Mouse (Mus musculus) CH12.LX (cell line): ENCODE data around the gene Ephx1. TPM values are rescaled to one million over a fixed set of nuclear protein-coding genes. Genes with fewer than 3 reads are reported as not detected.

Experiments used
- DNase-seq: peaks from one replicate; pipeline ENCODE4 v3.0.0-alpha.2; 2013; ENCODE audit errors: extremely low read depth
- H3K27ac ChIP-seq: 2 replicates; pipeline ENCODE4 v1.5.1; 2012; ENCODE audit warnings: low read depth, mild to moderate bottlenecking, control low read depth, moderate library complexity; ENCODE audit not compliant: insufficient read depth
- H3K27me3 ChIP-seq: replicated peaks from 2 replicates; pipeline ENCODE3; 2012; ENCODE audit warnings: inconsistent platforms
- H3K36me3 ChIP-seq, 2 experiments: replicated peaks in 1 of 2; 2 replicates each; pipeline versions ENCODE3 to v1.6.1; 2012; ENCODE audit warnings: inconsistent platforms in 1 of 2, low read length in 1 of 2, mild to moderate bottlenecking in 1 of 2, mixed read lengths in 1 of 2, moderate library complexity in 1 of 2; ENCODE audit not compliant: control insufficient read depth in 1 of 2, insufficient read depth in 1 of 2
- H3K4me1 ChIP-seq, 2 experiments: 2 replicates each; pipeline ENCODE4 v1.6.1; 2012; ENCODE audit warnings: inconsistent platforms in 1 of 2, moderate library complexity in 1 of 2; ENCODE audit not compliant: insufficient read depth in 2 of 2, control insufficient read depth in 1 of 2
- H3K4me2 ChIP-seq: 2 replicates; pipeline ENCODE4 v1.6.1; 2012; ENCODE audit warnings: low read depth, mild to moderate bottlenecking, control low read depth; ENCODE audit not compliant: poor library complexity, insufficient read depth, severe bottlenecking
- H3K4me3 ChIP-seq, 3 experiments: fragments of 150-350 bp in 1 of 3; sonication (generic) in 1 of 3; replicated peaks in 1 of 3; 2 replicates each; pipeline versions ENCODE3 to v1.5.1; 2011 to 2012; ENCODE audit warnings: low read depth in 2 of 3, low read length in 2 of 3, mild to moderate bottlenecking in 2 of 3, moderate library complexity in 2 of 3, control low read depth in 1 of 3, improper control_type of control experiment in 1 of 3, inconsistent platforms in 1 of 3, mixed read lengths in 1 of 3; ENCODE audit not compliant: poor library complexity in 1 of 3
- H3K79me2 ChIP-seq: replicated peaks from 2 replicates; pipeline ENCODE4 v1.6.1; 2012; ENCODE audit warnings: mild to moderate bottlenecking, moderate library complexity; ENCODE audit not compliant: control insufficient read depth, poor library complexity, insufficient read depth, severe bottlenecking; ENCODE audit errors: extremely low read depth
- H3K9ac ChIP-seq: 2 replicates; pipeline ENCODE4 v1.6.1; 2012; ENCODE audit warnings: low read depth, mild to moderate bottlenecking, control low read depth, moderate library complexity; ENCODE audit not compliant: insufficient read depth
- H3K9me3 ChIP-seq: replicated peaks from 2 replicates; pipeline ENCODE3; 2012; ENCODE audit warnings: low read length, inconsistent platforms, mixed read lengths
- BHLHE40 ChIP-seq: IDR thresholded peaks from 2 replicates; pipeline ENCODE4 v1.6.1; 2011; ENCODE audit warnings: mild to moderate bottlenecking, low read depth, low read length, improper control_type of control experiment
- CHD1 ChIP-seq: IDR thresholded peaks from 2 replicates; pipeline ENCODE4 v1.6.1; 2012; ENCODE audit warnings: low read depth, low read length, improper control_type of control experiment, inconsistent platforms
- CHD2 ChIP-seq: IDR thresholded peaks from 2 replicates; pipeline ENCODE4 v1.6.1; 2011; ENCODE audit warnings: low read length, improper control_type of control experiment
- CTCF ChIP-seq, 2 experiments: IDR thresholded peaks in 1 of 2; conservative IDR thresholded peaks in 1 of 2; 2 replicates each; pipeline ENCODE4 v1.5.1; 2011 to 2012; ENCODE audit warnings: low read depth in 2 of 2, low read length in 2 of 2, improper control_type of control experiment in 1 of 2, inconsistent platforms in 1 of 2, mild to moderate bottlenecking in 1 of 2, moderate library complexity in 1 of 2
- E2F4 ChIP-seq: IDR thresholded peaks from 2 replicates; pipeline ENCODE4 v1.6.1; 2011; ENCODE audit warnings: low read depth, low read length, improper control_type of control experiment; ENCODE audit not compliant: insufficient replicate concordance
- ELF1 ChIP-seq: IDR thresholded peaks from 2 replicates; pipeline ENCODE4 v1.6.1; 2014; ENCODE audit warnings: low read depth, mild to moderate bottlenecking, inconsistent platforms, low read length, improper control_type of control experiment
- EP300 ChIP-seq: IDR thresholded peaks from 2 replicates; pipeline ENCODE4 v1.6.1; 2011; ENCODE audit warnings: low read length, improper control_type of control experiment
- ETS1 ChIP-seq: conservative IDR thresholded peaks from 2 replicates; pipeline ENCODE4 v1.6.1; 2012; ENCODE audit warnings: low read depth, mild to moderate bottlenecking, inconsistent platforms, low read length, improper control_type of control experiment, moderate library complexity
- GABPA ChIP-seq: IDR thresholded peaks from 2 replicates; pipeline ENCODE4 v1.6.1; 2012; ENCODE audit warnings: low read depth, low read length, improper control_type of control experiment, inconsistent platforms; ENCODE audit not compliant: insufficient replicate concordance
- HCFC1 ChIP-seq: IDR thresholded peaks from 2 replicates; pipeline ENCODE4 v1.6.1; 2012; ENCODE audit warnings: low read depth, mild to moderate bottlenecking, inconsistent platforms, low read length, improper control_type of control experiment
- JUN ChIP-seq: IDR thresholded peaks from 2 replicates; pipeline ENCODE4 v1.6.1; 2011; ENCODE audit warnings: low read depth, mild to moderate bottlenecking, low read length, improper control_type of control experiment, moderate library complexity; ENCODE audit not compliant: insufficient read depth
- JUND ChIP-seq: conservative IDR thresholded peaks from 2 replicates; pipeline ENCODE4 v1.6.1; 2011; ENCODE audit warnings: low read depth, low read length, improper control_type of control experiment
- KAT2A ChIP-seq: IDR thresholded peaks from 2 replicates; pipeline ENCODE4 v1.6.1; 2012; ENCODE audit warnings: low read length, improper control_type of control experiment, inconsistent platforms; ENCODE audit not compliant: insufficient replicate concordance
- MAFK ChIP-seq: IDR thresholded peaks from 2 replicates; pipeline ENCODE4 v1.6.1; 2011; ENCODE audit warnings: low read length, improper control_type of control experiment; ENCODE audit not compliant: insufficient replicate concordance
- MAX ChIP-seq: IDR thresholded peaks from 2 replicates; pipeline ENCODE4 v1.6.1; 2011; ENCODE audit warnings: low read length, improper control_type of control experiment
- MAZ ChIP-seq: IDR thresholded peaks from 2 replicates; pipeline ENCODE4 v1.6.1; 2012; ENCODE audit warnings: low read depth, mild to moderate bottlenecking, inconsistent platforms, low read length, improper control_type of control experiment, moderate library complexity
- MEF2A ChIP-seq: IDR thresholded peaks from 2 replicates; pipeline ENCODE4 v1.6.1; 2014; ENCODE audit warnings: low read depth, mild to moderate bottlenecking, inconsistent platforms, low read length, improper control_type of control experiment, borderline replicate concordance
- MXI1 ChIP-seq: IDR thresholded peaks from 2 replicates; pipeline ENCODE4 v1.6.1; 2011; ENCODE audit warnings: mild to moderate bottlenecking, low read depth, low read length, improper control_type of control experiment
- NRF1 ChIP-seq: IDR thresholded peaks from 2 replicates; pipeline ENCODE4 v1.6.1; 2014; ENCODE audit warnings: low read depth, mild to moderate bottlenecking, inconsistent platforms, low read length, improper control_type of control experiment, moderate library complexity
- PAX5 ChIP-seq: IDR thresholded peaks from 2 replicates; pipeline ENCODE4 v1.6.1; 2012; ENCODE audit warnings: low read length, inconsistent platforms, mixed read lengths
- POLR2A ChIP-seq: IDR thresholded peaks from 2 replicates; pipeline ENCODE4 v1.6.1; 2011; ENCODE audit warnings: low read depth, mild to moderate bottlenecking, improper control_type of control experiment, low read length
- POLR2AphosphoS2 ChIP-seq: IDR thresholded peaks from 2 replicates; pipeline ENCODE4 v1.6.1; 2011; ENCODE audit warnings: low read depth, low read length, improper control_type of control experiment
- SIN3A ChIP-seq: IDR thresholded peaks from 2 replicates; pipeline ENCODE4 v1.6.1; 2012; ENCODE audit warnings: low read length, improper control_type of control experiment, inconsistent platforms
- SMC3 ChIP-seq: IDR thresholded peaks from 2 replicates; pipeline ENCODE4 v1.6.1; 2011; ENCODE audit warnings: low read depth, low read length, improper control_type of control experiment
- TBP ChIP-seq: conservative IDR thresholded peaks from 2 replicates; pipeline ENCODE4 v1.6.1; 2011; ENCODE audit warnings: low read depth, low read length, improper control_type of control experiment
- TCF12 ChIP-seq: IDR thresholded peaks from 2 replicates; pipeline ENCODE4 v1.6.1; 2014; ENCODE audit warnings: low read depth, mild to moderate bottlenecking, inconsistent platforms, low read length, improper control_type of control experiment
- UBTF ChIP-seq: IDR thresholded peaks from 2 replicates; pipeline ENCODE4 v1.6.1; 2012; ENCODE audit warnings: low read depth, mild to moderate bottlenecking, inconsistent platforms, low read length, improper control_type of control experiment, moderate library complexity
- USF1 ChIP-seq: IDR thresholded peaks from 2 replicates; pipeline ENCODE4 v1.6.1; 2014; ENCODE audit warnings: low read depth, mild to moderate bottlenecking, inconsistent platforms, low read length, improper control_type of control experiment
- ZKSCAN1 ChIP-seq: IDR thresholded peaks from 2 replicates; pipeline ENCODE4 v1.6.1; 2012; ENCODE audit warnings: low read depth, inconsistent platforms, low read length, improper control_type of control experiment, borderline replicate concordance
- ZMIZ1 ChIP-seq: IDR thresholded peaks from 2 replicates; pipeline ENCODE4 v1.6.1; 2012; ENCODE audit warnings: low read depth, mild to moderate bottlenecking, inconsistent platforms, low read length, improper control_type of control experiment
- ZNF384 ChIP-seq: IDR thresholded peaks from 2 replicates; pipeline ENCODE4 v1.6.1; 2012; ENCODE audit warnings: low read depth, low read length, improper control_type of control experiment, inconsistent platforms
- dilution Hi-C: fragments of 300-500 bp; cut with MboI; formaldehyde crosslinking; loops from 2 replicates; pipeline ENCODE4 v1.14.3; 2020; ENCODE audit warnings: low sequenced_read_pairs; ENCODE audit not compliant: extremely low pct_unique_long_range_greater_than_20kb, extremely low pct_ligation_motif_present
- in situ Hi-C: fragments of 300-500 bp; cut with MboI; formaldehyde crosslinking; loops from 3 replicates; pipeline ENCODE4 v1.14.3; 2019; ENCODE audit warnings: low sequenced_read_pairs, low pct_ligation_motif_present, low pct_unique_long_range_greater_than_20kb, mixed read lengths
- polyA plus RNA-seq: library from polyadenylated mRNA; unstranded; fragments of >175 nt; gene quantifications from 2 replicates; pipeline ENCODE4 v1.2.1, GENCODE M21; 2012; ENCODE audit warnings: low read depth; ENCODE audit not compliant: insufficient read length
- total RNA-seq, 2 experiments: library from RNA; depleted of rRNA; stranded (reverse); fragments of 300-350 nt in 1 of 2; fragments of >200 nt in 1 of 2; gene quantifications; 2 replicates each; pipeline ENCODE4 v1.2.3; 2012 to 2014

The Ephx1 gene
- total and polyA plus RNA-seq, 3 experiments = 10.7 to 20.7 (median 12.0) TPM

DNA sequence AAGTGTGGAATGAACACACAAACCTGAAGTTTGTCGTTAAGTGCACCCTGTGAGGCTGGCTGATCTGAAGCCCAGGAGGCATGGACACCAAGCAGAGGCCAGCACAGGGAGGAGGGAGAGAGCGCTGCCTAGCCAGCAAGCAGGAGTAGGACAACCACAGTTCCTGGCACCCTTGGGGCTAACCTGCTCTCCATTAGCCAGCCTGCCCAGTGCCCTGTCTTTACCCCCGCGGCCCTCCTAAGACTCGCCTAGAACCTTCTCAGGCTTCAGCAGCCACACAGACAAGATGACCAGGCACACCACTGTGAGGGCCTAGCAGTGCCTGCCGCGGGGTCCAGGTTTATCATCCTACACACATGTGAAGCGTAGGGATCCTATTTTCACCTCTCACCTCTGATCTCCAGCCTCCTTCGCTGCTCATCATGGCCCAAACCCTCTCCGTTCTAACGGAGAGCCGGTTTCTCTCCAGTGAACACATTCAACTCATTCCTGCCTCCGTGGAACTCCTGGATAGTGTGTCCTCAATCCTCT, 2.7 kb downstream of the Ephx1 start:
- Histone ChIP-seq H3K4me2 (no peak overlapping the region), H3K4me3 (no peak overlapping the region), H3K27ac (no peak overlapping the region), H3K27me3 (peaks cover 26% of the 10 kb centered on the region), H3K79me2 (no peaks in the 10 kb centered on the region), H3K9me3 (peaks cover 3% of the 10 kb centered on the region), H3K4me1 (peaks cover 11 to 21% of the 10 kb centered on the region in 2 experiments), H3K36me3 (peaks cover 0 to 2% of the 10 kb centered on the region in 2 experiments), H3K9ac (no peak overlapping the region)
- TF ChIP-seq JUN = no peak
- TF ChIP-seq ETS1 = no peak
- no peak for TF ChIP-seq TBP
- no peak for TF ChIP-seq MEF2A
- TF ChIP-seq MAX = no peak
- no peak for TF ChIP-seq ZMIZ1
- TF ChIP-seq MAZ = no peak
- no peak for TF ChIP-seq E2F4
- TF ChIP-seq CTCF (conservative IDR thresholded peaks at IDR 0.05 in 1 of 2, IDR thresholded peaks at IDR 0.05 in 1 of 2; ENCODE audit: low read depth in 2 of 2, low read length in 2 of 2) = no peak
- TF ChIP-seq CHD2 = no peak
- no peak for TF ChIP-seq PAX5
- no peak for TF ChIP-seq ZNF384
- no peak for TF ChIP-seq EP300
- TF ChIP-seq GABPA = no peak
- TF ChIP-seq ZKSCAN1 = no peak
- in situ Hi-C loops (loop anchor here (25.0 kb wide), 1 partner anchor 519 kb away; no protein-coding TSS in a partner anchor), dilution Hi-C loops (no loop called here)
- DNase-seq = no peak

DNA sequence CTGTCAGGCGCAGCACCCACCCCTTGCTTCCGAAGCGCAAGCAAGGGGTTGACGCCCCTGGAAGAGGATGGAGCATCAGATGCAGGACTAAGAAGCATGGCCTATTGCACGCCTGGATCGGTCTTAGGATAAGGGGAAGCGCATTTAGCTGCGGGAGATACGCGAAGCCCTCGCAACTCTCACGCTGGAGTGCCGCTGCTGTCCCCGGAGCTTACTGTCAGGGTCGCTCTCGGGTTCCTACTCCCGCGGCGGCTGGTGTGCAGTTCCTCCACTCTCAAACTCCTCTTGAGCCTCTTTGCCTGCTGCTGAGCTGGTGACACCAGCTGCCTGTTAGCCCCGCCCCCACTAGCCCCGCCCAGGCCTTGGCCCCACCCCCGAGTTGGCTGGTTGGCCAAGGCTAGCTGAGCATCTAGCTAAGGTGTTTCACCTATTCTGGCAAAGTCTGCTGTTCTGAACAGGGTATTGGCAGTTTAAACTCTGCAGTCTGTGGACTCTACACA, 3.4 kb downstream of the Ephx1 start:
- Histone ChIP-seq H3K36me3 (peaks cover 0 to 2% of the 10 kb centered on the region in 2 experiments), H3K79me2 (no peaks in the 10 kb centered on the region), H3K27ac (no peak overlapping the region), H3K4me2 (peak overlapping the region; percentile 97), H3K4me1 (peaks cover 11 to 21% of the 10 kb centered on the region in 2 experiments), H3K27me3 (peaks cover 26% of the 10 kb centered on the region), H3K4me3 (peak overlapping the region; percentile 58 to 65 (median 64)), H3K9ac (peak overlapping the region; percentile 3; the same call in 1 of the 2 replicates), H3K9me3 (peaks cover 3% of the 10 kb centered on the region)
- in situ Hi-C loops = loop anchor here (25.0 kb wide), 1 partner anchor 520 kb away; no protein-coding TSS in a partner anchor
- dilution Hi-C loops = no loop called here
- peak; percentile 84 for DNase-seq
- no peak for TF ChIP-seq NRF1
- no peak for TF ChIP-seq UBTF
- peak; percentile 44; the same call in 1 of the 2 replicates for TF ChIP-seq SIN3A
- TF ChIP-seq POLR2AphosphoS2 = no peak
- no peak for TF ChIP-seq MAFK
- peak; percentile 40; the same call in 1 of the 2 replicates for TF ChIP-seq MXI1
- TF ChIP-seq GABPA = no peak
- no peak for TF ChIP-seq TBP
- TF ChIP-seq KAT2A = no peak
- TF ChIP-seq EP300 = no peak
- peak; percentile 47; the same call in 1 of the 2 replicates for TF ChIP-seq POLR2A
- no peak for TF ChIP-seq ETS1
- TF ChIP-seq JUN = no peak
- no peak for TF ChIP-seq JUND
- TF ChIP-seq CHD1 = no peak
- TF ChIP-seq HCFC1 = no peak
- no peak for TF ChIP-seq MAZ
- TF ChIP-seq E2F4 = no peak
- TF ChIP-seq ZMIZ1 = no peak
- no peak for TF ChIP-seq MAX
- TF ChIP-seq CHD2 = no peak
- TF ChIP-seq ELF1 = no peak
- TF ChIP-seq USF1 = no peak
- TF ChIP-seq BHLHE40 = no peak
- no peak for TF ChIP-seq ZNF384
- TF ChIP-seq TCF12 = peak; percentile 49; the same call in 1 of the 2 replicates
- TF ChIP-seq SMC3 = no peak
